Mouse (Mus musculus) ovary, postnatal 14 days (tissue): ENCODE results near the gene Cdh4.

Source experiments
- DNase-seq: peaks from one replicate; pipeline ENCODE4 v3.0.0; 2022; ENCODE audit warnings: low spot score

Cdh4 gene

GRCm38 (mm10) chr2:179792426-179793133 lies 350.3 kb downstream of the Cdh4 start:
- DNase-seq, result no peak

GRCm38 (mm10) chr2:179794354-179794753 lies 352.1 kb downstream of the Cdh4 start:
- no peak for DNase-seq

GRCm38 (mm10) chr2:179795452-179795851 lies 353.2 kb downstream of the Cdh4 start:
- DNase-seq, result no peak

- DNase-seq, result no peak
Observed at GRCm38 (mm10) chr2:179799906-179800532, 357.8 kb downstream of the Cdh4 start.

- no peak for DNase-seq
Observed at GRCm38 (mm10) chr2:179801042-179801441, 358.8 kb downstream of the Cdh4 start.

GRCm38 (mm10) chr2:179802411-179802810 lies 360.2 kb downstream of the Cdh4 start:
- no peak for DNase-seq

GRCm38 (mm10) chr2:179811086-179811485 lies 368.9 kb downstream of the Cdh4 start:
- DNase-seq, result no peak

- DNase-seq, result no peak
Observed at GRCm38 (mm10) chr2:179813035-179813827, 371.0 kb downstream of the Cdh4 start.

- DNase-seq, result no peak
Observed at GRCm38 (mm10) chr2:179824776-179825326, 382.6 kb downstream of the Cdh4 start.

- no peak for DNase-seq
Observed at GRCm38 (mm10) chr2:179828968-179829367, 386.7 kb downstream of the Cdh4 start.

- peak; percentile 18 for DNase-seq
Observed at GRCm38 (mm10) chr2:179829972-179830371, 387.7 kb downstream of the Cdh4 start.

GRCm38 (mm10) chr2:179834892-179835291 lies 392.7 kb downstream of the Cdh4 start:
- DNase-seq, result no peak

- DNase-seq, result no peak
Observed at GRCm38 (mm10) chr2:179835570-179835969, 393.3 kb downstream of the Cdh4 start.

GRCm38 (mm10) chr2:179837186-179837585 lies 395.0 kb downstream of the Cdh4 start:
- DNase-seq, result no peak

- no peak for DNase-seq
Observed at GRCm38 (mm10) chr2:179838036-179838435, 395.8 kb downstream of the Cdh4 start.

GRCm38 (mm10) chr2:179842610-179843389 lies 400.6 kb downstream of the Cdh4 start:
- DNase-seq, result no peak

- no peak for DNase-seq
Observed at GRCm38 (mm10) chr2:179849732-179850131, 407.5 kb downstream of the Cdh4 start.

- no peak for DNase-seq
Observed at GRCm38 (mm10) chr2:179852169-179852568, 409.9 kb downstream of the Cdh4 start.

- no peak for DNase-seq
Observed at GRCm38 (mm10) chr2:179852862-179853261, 410.6 kb downstream of the Cdh4 start.

GRCm38 (mm10) chr2:179853892-179854291 lies 411.7 kb downstream of the Cdh4 start:
- DNase-seq, result no peak

GRCm38 (mm10) chr2:179857086-179857485 lies 414.9 kb downstream of the Cdh4 start:
- DNase-seq, result no peak

GRCm38 (mm10) chr2:179862676-179863075 lies 420.4 kb downstream of the Cdh4 start:
- no peak for DNase-seq
